Mouse (Mus musculus): ENCODE measurements around the gene Rhou.

DNA sequence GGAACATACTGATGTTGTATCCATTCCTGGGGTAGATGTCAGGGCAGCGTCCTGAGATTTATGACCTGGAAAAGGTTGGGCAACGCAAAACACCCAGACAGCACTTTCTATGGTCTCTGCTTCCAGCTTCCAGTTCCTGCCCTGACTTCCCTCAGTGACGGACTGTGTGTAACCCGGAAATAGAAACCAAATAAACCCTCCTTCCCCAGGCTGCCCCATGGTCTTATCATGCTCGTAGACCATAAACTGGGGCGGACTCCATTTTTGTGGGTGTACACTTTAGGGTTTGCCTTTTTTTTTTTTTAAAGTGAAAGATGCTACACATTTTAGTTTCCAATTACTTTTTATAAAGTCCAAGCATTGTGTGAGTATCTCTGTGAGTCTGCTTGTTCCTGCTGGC is 11.9 kb downstream of the Rhou start:
- TF ChIP-seq MAZ (IDR thresholded peaks at IDR 0.05; ENCODE audit: low read depth, low read length) (no peak), USF1 (IDR thresholded peaks at IDR 0.05; ENCODE audit: low read depth, low read length) (no peak)

Measured in CH12.LX (cell line).